Comparison of ENCODE assay signal across 16 mouse cellular contexts in genomic region chr15:96129699-96130098, GRCm38 (mm10).
"Had no signal": no experiment of that assay in that cellular context is flagged by ENCODE, and none has a peak within 500 bp of the region (broad histone marks: within the 10 kb centered on the region; RNA-seq: fewer than 3 reads in every experiment).

No protein-coding gene starts in this region.

- H3K9me3 ChIP-seq: midbrain, embryonic 10.5 days; midbrain, embryonic 13.5 days; midbrain, embryonic 15.5 days; neural tube, embryonic 13.5 days; neural tube, embryonic 15.5 days; stomach, embryonic 15.5 days had no signal

- H3K27ac ChIP-seq: midbrain, embryonic 10.5 days; midbrain, embryonic 13.5 days; midbrain, embryonic 15.5 days; neural tube, embryonic 13.5 days; neural tube, embryonic 15.5 days; stomach, embryonic 15.5 days; stomach, postnatal 0 days had no signal

- H3K27me3 ChIP-seq: midbrain, embryonic 13.5 days; midbrain, embryonic 15.5 days; neural tube, embryonic 13.5 days; neural tube, embryonic 15.5 days; stomach, embryonic 15.5 days had no signal

- DNase-seq: lung, adult 18-20 months; lung, embryonic 14.5 days; lung, postnatal 10 days; lung, postnatal 4 days; right cerebral cortex, postnatal 14 days; thymus, adult 2 months; thymus, postnatal 25 days; thymus, postnatal 4 days had no signal

- H3K4me3 ChIP-seq: midbrain, embryonic 10.5 days; midbrain, embryonic 13.5 days; midbrain, embryonic 15.5 days; myocyte; neural tube, embryonic 13.5 days; neural tube, embryonic 15.5 days; stomach, embryonic 15.5 days had no signal

- H3K4me2 ChIP-seq: lung, embryonic 14.5 days; midbrain, embryonic 13.5 days; midbrain, embryonic 15.5 days; neural tube, embryonic 13.5 days; neural tube, embryonic 15.5 days; stomach, embryonic 15.5 days had no signal

- H3K36me3 ChIP-seq: midbrain, embryonic 10.5 days; midbrain, embryonic 13.5 days; midbrain, embryonic 15.5 days; neural tube, embryonic 13.5 days; neural tube, embryonic 15.5 days; stomach, embryonic 15.5 days had no signal

- ATAC-seq: midbrain, embryonic 13.5 days; midbrain, embryonic 15.5 days had no signal

- H3K4me1 ChIP-seq: midbrain, embryonic 13.5 days; midbrain, embryonic 15.5 days; neural tube, embryonic 13.5 days; neural tube, embryonic 15.5 days had no signal

- H3K9ac ChIP-seq: lung, embryonic 14.5 days; midbrain, embryonic 13.5 days; midbrain, embryonic 15.5 days; neural tube, embryonic 13.5 days; neural tube, embryonic 15.5 days; stomach, embryonic 15.5 days had no signal
